Mouse (Mus musculus): ENCODE results near the gene Creb5. TPM values are rescaled to one million over a fixed set of nuclear protein-coding genes. Genes with fewer than 3 reads are reported as not detected.

Creb5 gene
- polyA plus RNA-seq, 1 experiment from 2014 or later: 38.9 TPM

- Histone ChIP-seq H3K9me3 (no peaks in the 10 kb centered on the region), H3K4me2 (no peak overlapping the region)
Measured at GRCm38 (mm10) chr6:53685323-53685722, 398.3 kb downstream of the Creb5 start.

GRCm38 (mm10) chr6:53688762-53689477 lies 401.9 kb downstream of the Creb5 start:
- no peak for ATAC-seq (ENCODE audit: low FRiP score)
- 73% methylated on average over 7 of the region's 7 CpGs for WGBS
- no peak overlapping the region for H3K27ac ChIP-seq
- H3K36me3 ChIP-seq (replicated peaks): 0 out of 2 replicates have a peak, but pooled peaks cover 7% of the 10 kb centered on the region
- H3K27me3 ChIP-seq: no peaks in the 10 kb centered on the region
- H3K4me3 ChIP-seq (replicated peaks): no peak overlapping the region
- no peak overlapping the region for H3K9ac ChIP-seq
- no peak overlapping the region for H3K4me2 ChIP-seq
- H3K9me3 ChIP-seq: no peaks in the 10 kb centered on the region
- no peaks in the 10 kb centered on the region; the same call in 1 of the 2 replicates for H3K4me1 ChIP-seq

More at GRCm38 (mm10) chr6:53685323-53685722, 398.3 kb downstream of the Creb5 start:
- peaks cover 3% of the 10 kb centered on the region; the same call in 1 of the 2 replicates for H3K27me3 ChIP-seq
- H3K9ac ChIP-seq: no peak overlapping the region
- H3K36me3 ChIP-seq (replicated peaks): 0 out of 2 replicates have a peak, but pooled peaks cover 7% of the 10 kb centered on the region
- no peak for ATAC-seq (ENCODE audit: low FRiP score)
- no peaks in the 10 kb centered on the region for H3K4me1 ChIP-seq
- 90% methylated on average over 14 of the region's 14 CpGs for WGBS
- H3K27ac ChIP-seq: no peak overlapping the region
- H3K4me3 ChIP-seq (replicated peaks): no peak overlapping the region

GRCm38 (mm10) chr6:53691006-53691405 lies 403.9 kb downstream of the Creb5 start:
- H3K9ac ChIP-seq: no peak overlapping the region
- H3K27ac ChIP-seq: no peak overlapping the region
- 97% methylated on average over 1 of the region's 1 CpGs for WGBS
- H3K27me3 ChIP-seq: no peaks in the 10 kb centered on the region
- H3K9me3 ChIP-seq: no peaks in the 10 kb centered on the region
- peaks cover 5% of the 10 kb centered on the region for H3K4me1 ChIP-seq
- no peak overlapping the region for H3K4me2 ChIP-seq
- no peak for ATAC-seq (ENCODE audit: low FRiP score)
- no peaks in the 10 kb centered on the region for H3K36me3 ChIP-seq (replicated peaks)
- no peak overlapping the region for H3K4me3 ChIP-seq (replicated peaks)

GRCm38 (mm10) chr6:53695216-53695615 lies 408.1 kb downstream of the Creb5 start:
- no peak for ATAC-seq (ENCODE audit: low FRiP score)
- H3K27ac ChIP-seq: no peak overlapping the region
- peaks cover 29% of the 10 kb centered on the region for H3K4me1 ChIP-seq
- no peaks in the 10 kb centered on the region for H3K27me3 ChIP-seq
- no peaks in the 10 kb centered on the region for H3K36me3 ChIP-seq (replicated peaks)
- 75% methylated on average over 9 of the region's 9 CpGs for WGBS
- no peaks in the 10 kb centered on the region for H3K9me3 ChIP-seq
- H3K4me2 ChIP-seq: no peak overlapping the region
- no peak overlapping the region for H3K4me3 ChIP-seq (replicated peaks)
- H3K9ac ChIP-seq: no peak overlapping the region

- H3K4me1 ChIP-seq: peaks cover 29% of the 10 kb centered on the region
- ATAC-seq (ENCODE audit: low FRiP score): no peak
- no peaks in the 10 kb centered on the region for H3K9me3 ChIP-seq
- no peak overlapping the region for H3K9ac ChIP-seq
- H3K27ac ChIP-seq: 0 out of 2 replicates have a peak overlapping the region, but pooled peaks have one; percentile 31
- no peaks in the 10 kb centered on the region for H3K36me3 ChIP-seq (replicated peaks)
- no peaks in the 10 kb centered on the region for H3K27me3 ChIP-seq
- no peak overlapping the region for H3K4me3 ChIP-seq (replicated peaks)
- H3K4me2 ChIP-seq: no peak overlapping the region
- WGBS: 30% methylated on average over 6 of the region's 6 CpGs
Measured at GRCm38 (mm10) chr6:53696471-53696870, 409.4 kb downstream of the Creb5 start.

GRCm38 (mm10) chr6:53696921-53697320 lies 409.9 kb downstream of the Creb5 start:
- Histone ChIP-seq H3K27me3 (no peaks in the 10 kb centered on the region), H3K9ac (no peak overlapping the region), H3K27ac (0 out of 2 replicates have a peak overlapping the region, but pooled peaks have one; percentile 31), H3K4me3 (replicated peaks) (no peak overlapping the region), H3K36me3 (replicated peaks) (no peaks in the 10 kb centered on the region), H3K9me3 (no peaks in the 10 kb centered on the region), H3K4me2 (no peak overlapping the region), H3K4me1 (peaks cover 29% of the 10 kb centered on the region)
- ATAC-seq (ENCODE audit: low FRiP score): no peak
- 73% methylated on average over 6 of the region's 6 CpGs for WGBS

GRCm38 (mm10) chr6:53698128-53698749 lies 411.2 kb downstream of the Creb5 start:
- Histone ChIP-seq H3K27me3 (no peaks in the 10 kb centered on the region), H3K4me3 (replicated peaks) (peak overlapping the region; percentile 19), H3K4me1 (peaks cover 29% of the 10 kb centered on the region), H3K36me3 (replicated peaks) (no peaks in the 10 kb centered on the region), H3K27ac (no peak overlapping the region), H3K4me2 (peak overlapping the region; percentile 42), H3K9ac (no peak overlapping the region), H3K9me3 (no peaks in the 10 kb centered on the region)
- ATAC-seq (ENCODE audit: low FRiP score): peak; percentile 93
- WGBS: 2% methylated on average over 15 of the region's 15 CpGs

GRCm38 (mm10) chr6:53704440-53704839 lies 417.4 kb downstream of the Creb5 start:
- Histone ChIP-seq H3K36me3 (replicated peaks) (no peaks in the 10 kb centered on the region), H3K4me1 (peaks cover 6% of the 10 kb centered on the region; the same call in 1 of the 2 replicates), H3K27me3 (no peaks in the 10 kb centered on the region), H3K4me2 (no peak overlapping the region), H3K27ac (no peak overlapping the region), H3K9me3 (no peaks in the 10 kb centered on the region), H3K9ac (no peak overlapping the region), H3K4me3 (replicated peaks) (no peak overlapping the region)
- WGBS: 51% methylated on average over 2 of the region's 2 CpGs
- ATAC-seq (ENCODE audit: low FRiP score): no peak

- ATAC-seq (ENCODE audit: low FRiP score): no peak
- peaks cover 11% of the 10 kb centered on the region; the same call in 1 of the 2 replicates for H3K4me1 ChIP-seq
- no peak overlapping the region for H3K4me3 ChIP-seq (replicated peaks)
- no peaks in the 10 kb centered on the region for H3K27me3 ChIP-seq
- no peak overlapping the region for H3K9ac ChIP-seq
- 94% methylated on average over 10 of the region's 10 CpGs for WGBS
- no peaks in the 10 kb centered on the region for H3K36me3 ChIP-seq (replicated peaks)
- no peak overlapping the region for H3K27ac ChIP-seq
- no peak overlapping the region for H3K4me2 ChIP-seq
- no peaks in the 10 kb centered on the region for H3K9me3 ChIP-seq
Measured at GRCm38 (mm10) chr6:53706604-53707330, 419.7 kb downstream of the Creb5 start.

GRCm38 (mm10) chr6:53707795-53708194 lies 420.7 kb downstream of the Creb5 start:
- H3K9ac ChIP-seq: no peak overlapping the region
- no peak overlapping the region for H3K4me2 ChIP-seq
- H3K27ac ChIP-seq: no peak overlapping the region
- H3K36me3 ChIP-seq (replicated peaks): no peaks in the 10 kb centered on the region
- H3K9me3 ChIP-seq: no peaks in the 10 kb centered on the region
- peaks cover 11% of the 10 kb centered on the region; the same call in 1 of the 2 replicates for H3K4me1 ChIP-seq
- WGBS: 71% methylated on average over 5 of the region's 5 CpGs
- no peak overlapping the region for H3K4me3 ChIP-seq (replicated peaks)
- H3K27me3 ChIP-seq: 0 out of 2 replicates have a peak, but pooled peaks cover under 1% of the 10 kb centered on the region
- no peak for ATAC-seq (ENCODE audit: low FRiP score)

GRCm38 (mm10) chr6:53709694-53710442 lies 422.8 kb downstream of the Creb5 start:
- Histone ChIP-seq H3K4me2 (no peak overlapping the region), H3K36me3 (replicated peaks) (no peaks in the 10 kb centered on the region), H3K4me3 (replicated peaks) (no peak overlapping the region), H3K27ac (no peak overlapping the region), H3K27me3 (0 out of 2 replicates have a peak, but pooled peaks cover 4% of the 10 kb centered on the region), H3K4me1 (peaks cover 14% of the 10 kb centered on the region; the same call in 1 of the 2 replicates), H3K9ac (no peak overlapping the region), H3K9me3 (no peaks in the 10 kb centered on the region)
- WGBS: 78% methylated on average over 14 of the region's 14 CpGs
- ATAC-seq (ENCODE audit: low FRiP score): no peak

All from forebrain, embryonic 12.5 days (tissue).